12 mouse cellular contexts compared by ENCODE assay signal in the genomic region with DNA sequence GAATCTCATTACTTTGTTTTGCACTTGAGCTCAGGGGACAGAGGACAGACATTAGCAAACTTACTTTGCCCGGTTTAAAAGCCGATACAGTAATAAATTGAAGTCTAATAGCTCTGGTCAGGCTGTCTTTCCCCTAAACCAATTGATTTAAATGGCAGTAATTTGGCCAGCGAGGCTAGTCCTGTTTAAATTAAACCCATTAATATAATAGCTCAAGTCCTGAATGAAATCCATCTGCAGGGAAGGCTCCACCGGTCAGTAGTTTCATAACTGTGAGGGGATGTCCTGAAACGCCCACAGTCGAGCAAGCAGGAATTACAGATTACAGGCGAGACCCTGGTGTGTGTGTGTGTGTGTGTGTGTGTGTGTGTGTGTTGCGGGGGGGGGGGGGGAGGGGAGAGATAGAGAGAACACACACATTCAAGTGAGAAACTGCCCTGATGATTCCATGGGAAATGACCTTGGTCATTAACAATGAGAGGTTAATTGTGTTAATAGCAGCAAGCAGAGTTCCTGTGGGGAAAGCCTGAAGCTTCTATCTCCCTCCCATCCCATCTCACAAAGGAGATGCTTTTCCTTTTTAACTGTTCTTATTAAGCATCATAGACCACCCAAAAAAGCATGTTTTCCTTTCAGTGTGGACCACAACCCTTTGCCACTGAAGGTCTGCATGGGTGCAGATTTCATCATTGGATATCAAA.
A peak's percentile ranks its signal among the peaks of the same experiment; 100 is the strongest.
DNase-seq lines count a peak whose midpoint lies in the region; ATAC-seq lines count a peak whose summit lies in the region.
"Had no signal": no experiment of that assay in that cellular context is flagged by ENCODE, and none has a peak within 500 bp of the region (broad histone marks: within the 10 kb centered on the region; RNA-seq: fewer than 3 reads in every experiment).

No protein-coding gene starts in this region.

- intact Hi-C loops in left cerebral cortex, postnatal 10 days (cut with DNase I) = no loop called here

- peak overlapping the region; percentile 43 for H3K4me2 ChIP-seq in midbrain, embryonic 11.5 days

- DNase-seq in MN1 (ENCODE audit: low spot score) = peak; percentile 9
- DNase-seq in embryo, embryonic 10.5 days (ENCODE audit: low spot score) = peak; percentile 59
- DNase-seq in forelimb bud, embryonic 11.5 days (ENCODE audit: low read depth, low spot score) = peak; percentile 55
- DNase-seq in midbrain, embryonic 11.5 days (ENCODE audit: low spot score, missing footprints) = peak; percentile 88
- no peak for DNase-seq in left cerebral cortex, postnatal 10 days (ENCODE audit: extremely low spot score in 1 of 2, low spot score in 2 of 2)
- no peak for DNase-seq in gastrocnemius, postnatal 10 days
- DNase-seq: adrenal gland, adult 2 months; gastrocnemius, postnatal 25 days; liver, embryonic 13.5 days had no signal

- peaks cover 2% of the 10 kb centered on the region; the same call in 1 of the 2 replicates for H3K27me3 ChIP-seq in midbrain, embryonic 11.5 days (ENCODE audit: control insufficient read depth, insufficient read depth, low read length)

- no peak overlapping the region for H3K9ac ChIP-seq in midbrain, embryonic 11.5 days (ENCODE audit: low read length)
- H3K9ac ChIP-seq: liver, embryonic 13.5 days had no signal

- WGBS in midbrain, embryonic 11.5 days = 18% methylated on average over 7 of the region's 8 CpGs

- no peaks in the 10 kb centered on the region for H3K36me3 ChIP-seq in midbrain, embryonic 11.5 days (ENCODE audit: control insufficient read depth, insufficient read depth, low read length)
- H3K36me3 ChIP-seq: liver, embryonic 13.5 days had no signal

- H3K4me1 ChIP-seq in midbrain, embryonic 11.5 days (ENCODE audit: control insufficient read depth, insufficient read depth, low read length) = peaks cover 36% of the 10 kb centered on the region
- H3K4me1 ChIP-seq: liver, embryonic 13.5 days had no signal

- no peaks in the 10 kb centered on the region for H3K9me3 ChIP-seq in midbrain, embryonic 11.5 days (ENCODE audit: control insufficient read depth, low read length)
- H3K9me3 ChIP-seq: liver, embryonic 13.5 days had no signal

- H3K4me3 ChIP-seq in midbrain, embryonic 11.5 days (ENCODE audit: low read depth, low read length) = no peak overlapping the region
- H3K4me3 ChIP-seq: liver, embryonic 13.5 days had no signal

- no peak for ATAC-seq in midbrain, embryonic 11.5 days (ENCODE audit: low FRiP score)
- ATAC-seq in frontal cortex, adult (ENCODE audit: low TSS enrichment) = no peak
- no peak for ATAC-seq in cerebellum, adult (ENCODE audit: insufficient number of reproducible peaks, low FRiP score, low TSS enrichment)
- ATAC-seq: inflammation-experienced regulatory T-cells, adult 6 months had no signal

- no peak overlapping the region for H3K27ac ChIP-seq in midbrain, embryonic 11.5 days (ENCODE audit: low read depth, low read length)
- H3K27ac ChIP-seq: liver, embryonic 13.5 days had no signal

Comparison
In these comparisons a context has a peak if more than half of its experiments do, and no peak if none do; other contexts are left out.
1. DNase-seq: peak in MN1 (single experiment), embryo, embryonic 10.5 days (single experiment), forelimb bud, embryonic 11.5 days (single experiment) and midbrain, embryonic 11.5 days (single experiment); none in left cerebral cortex, postnatal 10 days (0 of 2) and gastrocnemius, postnatal 10 days (single experiment).